Mouse (Mus musculus): Measurements from ENCODE around the gene Tmtc1. TPM values are rescaled to one million over a fixed set of nuclear protein-coding genes. Genes with fewer than 3 reads are reported as not detected.

Tmtc1 gene
- polyA plus RNA-seq (2021): 1.0 TPM

DNA sequence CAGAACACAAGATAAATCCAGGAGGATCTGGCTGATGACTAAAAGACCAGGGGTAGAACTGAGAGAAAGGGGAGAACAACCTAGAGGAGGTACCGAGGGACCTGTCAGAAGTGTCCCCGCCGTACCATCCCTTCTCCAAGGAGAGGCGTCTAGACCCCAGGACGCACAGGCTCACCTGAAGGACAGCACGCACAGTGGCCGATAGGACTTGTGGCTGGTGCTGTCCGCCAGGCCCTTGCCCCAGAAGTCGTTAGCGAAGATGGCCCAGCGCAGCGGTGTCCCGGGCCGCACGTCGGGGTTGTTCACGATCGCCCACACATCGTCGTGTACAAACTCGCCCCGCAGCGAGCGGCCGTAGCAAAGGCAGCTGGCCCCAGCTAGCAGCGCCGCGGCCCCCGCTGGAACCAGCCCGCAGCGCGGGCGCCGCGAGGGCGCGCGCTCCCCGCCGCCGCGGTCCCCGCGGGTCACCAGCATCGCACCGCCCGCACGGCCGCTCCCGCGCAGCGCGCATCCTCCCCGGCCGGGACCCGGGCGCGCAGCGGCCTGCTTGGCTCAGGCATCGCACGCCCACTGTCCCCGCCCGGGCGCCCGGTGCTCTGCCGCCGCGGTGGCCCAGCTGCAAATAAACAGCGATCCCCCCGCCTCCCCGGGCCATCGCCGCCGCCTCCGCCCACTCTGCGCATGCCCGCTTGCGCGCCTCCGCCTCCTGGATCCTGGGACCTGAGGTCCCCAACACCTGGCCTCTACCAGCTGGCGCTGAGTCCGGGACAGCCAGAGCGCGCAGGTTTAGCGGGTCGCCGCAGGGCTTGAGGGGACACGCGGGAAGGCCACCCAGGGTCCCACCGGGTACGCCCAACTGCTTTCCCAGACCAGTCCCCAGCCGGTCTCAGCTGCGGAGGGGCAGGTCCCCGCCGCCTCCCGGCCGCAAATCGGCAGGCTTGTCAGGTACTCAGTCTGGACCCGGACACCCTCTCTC is at the start of gene Tmtc1:
TSS of gene Tmtc1 (minus strand) at position 664 of the 976 bp plus-strand sequence.
- DNase-seq (ENCODE audit: low read depth, low spot score): no peak
- CTCF ChIA-PET: interaction anchor here (1.1 kb wide), 1 partner anchor 198 kb away, joined by 3 read pairs; no protein-coding TSS in a partner anchor
- H3K27me3 ChIP-seq: peaks cover 21% of the 10 kb centered on the region
- ATAC-seq: peak; percentile 35
- POLR2A ChIA-PET: no interaction called here
- no peak for TF ChIP-seq CTCF (IDR thresholded peaks at IDR 0.05)
- in situ Hi-C loops (cut with MboI; ENCODE audit: low pct_unique_long_range_greater_than_20kb): no loop called here

DNA sequence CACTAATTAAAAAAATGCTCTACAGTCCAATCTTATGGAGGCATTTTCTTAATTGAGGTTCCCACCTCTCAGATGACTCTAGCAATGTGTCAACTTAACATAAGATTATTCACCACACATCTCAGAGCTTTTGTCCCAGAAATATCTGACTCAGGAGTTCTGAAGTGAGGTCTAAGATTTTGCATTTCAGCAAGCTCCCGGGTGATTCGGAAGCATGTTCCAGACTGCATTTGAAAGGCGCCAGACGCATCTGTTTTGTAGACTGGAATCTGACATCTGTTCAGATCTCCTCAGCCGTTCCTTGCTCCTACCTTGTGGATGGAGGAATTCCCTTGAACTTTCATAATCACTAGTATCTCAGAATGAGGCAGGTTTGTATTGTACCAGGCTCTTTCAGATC is 47.7 kb upstream of the Tmtc1 start:
- no peaks in the 10 kb centered on the region for H3K27me3 ChIP-seq
- ChIA-PET CTCF (no interaction called here), POLR2A (no interaction called here)
- TF ChIP-seq CTCF (IDR thresholded peaks at IDR 0.05): no peak
- in situ Hi-C loops (cut with MboI; ENCODE audit: low pct_unique_long_range_greater_than_20kb): no loop called here
- ATAC-seq: no peak
- DNase-seq (ENCODE audit: low read depth, low spot score): no peak

DNA sequence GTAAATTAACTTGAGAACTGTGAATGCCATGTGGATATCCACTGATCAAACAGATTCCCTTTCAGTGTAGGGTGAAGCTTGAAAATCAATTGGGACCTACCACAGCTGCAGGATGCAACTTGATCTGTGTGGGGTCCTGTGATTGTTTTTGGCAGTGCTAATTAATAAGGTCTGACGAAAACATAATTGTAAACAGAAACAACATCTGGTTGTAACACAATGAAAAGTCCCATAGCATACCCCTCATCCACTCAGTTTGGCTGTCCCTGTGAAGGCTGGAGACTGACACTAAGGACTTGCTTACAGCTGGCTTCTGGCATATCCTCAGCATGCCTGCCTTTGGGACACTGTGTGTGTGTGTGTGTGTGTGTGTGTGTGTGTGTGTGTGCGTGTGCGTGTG is 42.6 kb upstream of the Tmtc1 start:
- ChIA-PET POLR2A (no interaction called here), CTCF (interaction anchor here (1.3 to 1.6 kb wide), 2 partner anchors 9 to 20 kb away, joined by 3 to 4 read pairs; no protein-coding TSS in a partner anchor)
- ATAC-seq (no peak), DNase-seq (ENCODE audit: low read depth, low spot score) (no peak)
- no peak for TF ChIP-seq CTCF (IDR thresholded peaks at IDR 0.05)
- in situ Hi-C loops (cut with MboI; ENCODE audit: low pct_unique_long_range_greater_than_20kb): no loop called here
- H3K27me3 ChIP-seq: no peaks in the 10 kb centered on the region

DNA sequence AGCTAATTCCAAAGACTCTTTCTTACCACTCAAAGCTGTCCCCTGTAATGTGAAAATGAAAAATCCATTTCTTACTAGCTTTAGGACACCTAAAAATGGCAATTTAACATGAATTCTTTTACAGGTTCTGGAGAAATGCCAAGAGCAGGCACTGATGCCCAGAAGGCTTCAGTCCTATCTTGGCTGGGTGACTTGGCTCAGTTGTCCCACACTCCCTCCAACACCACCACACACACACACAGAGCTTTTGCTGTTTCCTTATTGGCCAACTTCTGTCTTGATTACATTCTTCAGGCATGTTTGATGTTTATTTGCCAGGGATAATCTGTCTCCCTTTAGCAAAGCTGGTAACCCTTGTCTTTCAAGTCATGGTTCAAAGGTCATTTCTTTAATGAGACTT is 37.7 kb upstream of the Tmtc1 start:
- ATAC-seq (no peak), DNase-seq (ENCODE audit: low read depth, low spot score) (no peak)
- no peak for TF ChIP-seq CTCF (IDR thresholded peaks at IDR 0.05)
- CTCF ChIA-PET: interaction anchor here (1.3 to 1.7 kb wide), 3 partner anchors 10 to 24 kb away, joined by 4 to 5 read pairs (median 4); no protein-coding TSS in a partner anchor
- POLR2A ChIA-PET: no interaction called here
- H3K27me3 ChIP-seq: no peaks in the 10 kb centered on the region
- in situ Hi-C loops (cut with MboI; ENCODE audit: low pct_unique_long_range_greater_than_20kb): no loop called here

DNA sequence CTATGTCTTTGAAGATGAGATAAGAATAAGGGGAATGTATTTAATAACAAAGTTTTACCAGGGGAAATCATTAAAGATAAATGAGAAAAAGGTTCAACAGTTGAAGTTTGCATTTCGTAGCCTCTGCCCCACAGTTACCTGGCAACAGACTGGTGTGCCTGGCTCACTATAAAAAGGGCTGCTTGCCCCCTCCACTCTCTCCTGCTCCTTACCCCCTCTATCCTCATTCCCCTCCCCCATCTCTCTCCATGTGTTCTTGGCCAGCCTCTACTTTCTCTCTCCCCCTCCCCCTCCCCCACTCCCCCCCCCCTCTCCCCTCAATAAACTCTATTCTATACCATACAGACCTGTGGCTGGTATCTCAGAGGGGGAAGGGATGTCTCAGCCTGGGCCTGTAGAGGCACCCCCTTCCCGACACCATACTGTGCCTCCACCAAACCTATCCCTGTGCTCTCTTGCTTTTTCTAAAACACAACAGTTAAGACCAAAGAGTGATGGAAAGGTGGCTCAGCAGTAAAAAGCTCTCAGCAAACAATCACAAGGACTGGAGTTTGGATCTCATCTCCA is 35.6 kb upstream of the Tmtc1 start:
- ChIA-PET POLR2A (no interaction called here), CTCF (no interaction called here)
- in situ Hi-C loops (cut with MboI; ENCODE audit: low pct_unique_long_range_greater_than_20kb): no loop called here
- DNase-seq (ENCODE audit: low read depth, low spot score) (no peak), ATAC-seq (no peak)
- TF ChIP-seq CTCF (IDR thresholded peaks at IDR 0.05): no peak
- peaks cover 9% of the 10 kb centered on the region for H3K27me3 ChIP-seq

DNA sequence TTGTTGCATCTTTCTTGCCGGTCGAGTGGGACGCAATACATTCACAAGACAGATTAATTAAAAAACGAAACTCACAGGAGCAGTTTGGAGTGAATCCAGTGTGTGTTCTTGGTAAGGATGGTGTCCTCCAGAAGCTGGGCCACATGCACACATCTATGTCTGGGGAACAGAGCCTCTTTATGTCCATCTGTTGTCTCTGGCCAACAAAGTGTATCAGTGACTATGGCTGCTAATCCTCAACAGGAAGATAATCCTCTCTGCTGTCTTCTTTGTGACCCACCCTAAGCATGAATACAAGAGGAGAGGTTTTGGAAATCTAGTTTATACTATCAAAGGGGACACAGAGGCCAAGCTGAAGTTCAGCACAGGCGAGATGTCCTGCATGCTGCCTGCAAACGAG is 34.2 kb upstream of the Tmtc1 start:
- in situ Hi-C loops (cut with MboI; ENCODE audit: low pct_unique_long_range_greater_than_20kb): no loop called here
- DNase-seq (ENCODE audit: low read depth, low spot score) (no peak), ATAC-seq (no peak)
- H3K27me3 ChIP-seq: peaks cover 10% of the 10 kb centered on the region
- ChIA-PET POLR2A (interaction anchor here (0.6 kb wide), 1 partner anchor 10 kb away, joined by 4 read pairs; no protein-coding TSS in a partner anchor), CTCF (interaction anchor here (1.1 kb wide), 1 partner anchor 9 kb away, joined by 4 read pairs; no protein-coding TSS in a partner anchor)
- TF ChIP-seq CTCF (IDR thresholded peaks at IDR 0.05): no peak

DNA sequence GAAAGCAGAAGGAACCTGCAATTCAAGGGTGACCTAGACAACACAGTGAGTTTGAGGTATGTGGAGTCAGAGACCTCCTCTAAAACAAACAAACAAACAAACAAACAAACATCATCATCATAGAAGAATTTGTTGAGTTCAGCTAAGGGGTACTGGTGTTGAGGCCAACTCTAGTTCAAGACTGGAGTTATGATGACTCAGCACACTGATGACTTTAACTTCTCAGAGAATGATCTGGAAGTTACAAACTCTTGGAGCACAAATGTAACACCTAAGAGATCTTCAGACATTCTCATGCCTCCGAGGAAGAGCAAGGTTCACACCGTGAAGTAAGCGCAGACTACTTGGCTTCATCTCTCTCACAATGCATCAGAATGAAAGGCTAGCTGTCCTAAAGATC is 28.1 kb upstream of the Tmtc1 start:
- ATAC-seq: no peak
- in situ Hi-C loops (cut with MboI; ENCODE audit: low pct_unique_long_range_greater_than_20kb): no loop called here
- CTCF ChIA-PET: interaction anchor here (1.7 to 1.8 kb wide), 2 partner anchors 9 to 12 kb away, joined by 3 to 5 read pairs; no protein-coding TSS in a partner anchor
- H3K27me3 ChIP-seq: peaks cover 10% of the 10 kb centered on the region
- TF ChIP-seq CTCF (IDR thresholded peaks at IDR 0.05): no peak
- DNase-seq (ENCODE audit: low read depth, low spot score): no peak
- POLR2A ChIA-PET: no interaction called here

DNA sequence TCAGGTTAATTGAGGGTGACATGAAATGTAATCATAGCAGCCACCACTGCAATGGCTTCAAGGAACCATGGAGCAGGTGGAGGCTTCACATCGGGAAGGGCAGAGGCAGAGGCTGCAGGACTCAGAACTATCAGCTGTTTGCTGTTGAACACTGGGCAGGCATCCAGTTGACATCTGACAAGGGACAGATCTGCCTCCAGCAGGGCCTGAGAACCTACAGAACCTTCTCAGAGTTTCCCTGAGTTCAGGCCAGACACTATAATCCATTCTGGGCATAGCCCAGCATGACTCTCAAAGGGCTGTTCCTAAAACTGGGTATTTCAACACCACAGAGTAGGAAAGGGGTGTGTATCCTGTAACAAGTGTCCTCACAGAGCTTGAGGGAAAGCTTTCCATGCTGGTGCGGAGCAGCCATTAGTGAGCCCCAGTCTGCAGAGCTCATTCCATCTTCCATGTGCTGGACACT is 23.8 kb upstream of the Tmtc1 start:
- no peaks in the 10 kb centered on the region for H3K27me3 ChIP-seq
- ChIA-PET POLR2A (no interaction called here), CTCF (interaction anchor here (1.2 kb wide), 1 partner anchor 17 kb away, joined by 3 read pairs; no protein-coding TSS in a partner anchor)
- DNase-seq (ENCODE audit: low read depth, low spot score) (no peak), ATAC-seq (no peak)
- in situ Hi-C loops (cut with MboI; ENCODE audit: low pct_unique_long_range_greater_than_20kb): no loop called here
- TF ChIP-seq CTCF (IDR thresholded peaks at IDR 0.05): no peak

DNA sequence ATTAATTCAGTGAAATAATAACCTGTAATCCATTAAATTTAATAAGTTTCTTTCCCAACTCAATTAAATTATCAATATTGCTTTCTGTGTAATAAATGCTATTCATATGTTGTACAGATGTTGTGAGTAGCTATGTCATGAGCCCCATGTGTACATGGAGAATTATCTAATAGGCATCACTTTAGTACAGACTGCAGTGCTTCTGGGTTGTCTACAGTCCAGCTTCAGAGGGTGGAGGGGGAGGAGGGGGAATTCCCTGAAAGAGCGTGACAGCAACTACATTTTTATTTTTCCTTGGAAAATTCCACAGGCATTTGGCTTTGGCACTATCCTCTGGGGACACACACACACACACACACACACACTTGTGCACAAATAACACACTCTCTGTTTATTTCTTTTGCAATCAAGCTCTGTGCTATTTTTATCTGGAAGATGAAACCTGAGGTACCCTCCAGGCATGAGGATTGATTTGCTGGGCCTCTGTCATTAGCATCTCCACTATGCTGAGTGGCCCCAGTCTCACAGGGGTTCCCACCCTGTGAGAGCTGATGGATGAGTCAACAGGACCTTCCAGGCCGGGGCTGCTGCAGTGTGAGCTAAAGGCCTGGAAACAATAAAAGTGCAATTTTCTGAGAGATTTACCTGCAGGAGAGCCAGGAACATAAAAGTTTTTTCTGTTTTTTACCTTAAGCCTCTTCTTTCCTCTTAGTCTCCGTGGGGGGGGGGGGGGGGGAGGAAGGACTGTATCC is 23.2 kb upstream of the Tmtc1 start:
- DNase-seq (ENCODE audit: low read depth, low spot score) (no peak), ATAC-seq (no peak)
- in situ Hi-C loops (cut with MboI; ENCODE audit: low pct_unique_long_range_greater_than_20kb): no loop called here
- TF ChIP-seq CTCF (IDR thresholded peaks at IDR 0.05): no peak
- ChIA-PET CTCF (interaction anchor here (1.2 kb wide), 1 partner anchor 17 kb away, joined by 3 read pairs; no protein-coding TSS in a partner anchor), POLR2A (no interaction called here)
- H3K27me3 ChIP-seq: no peaks in the 10 kb centered on the region

DNA sequence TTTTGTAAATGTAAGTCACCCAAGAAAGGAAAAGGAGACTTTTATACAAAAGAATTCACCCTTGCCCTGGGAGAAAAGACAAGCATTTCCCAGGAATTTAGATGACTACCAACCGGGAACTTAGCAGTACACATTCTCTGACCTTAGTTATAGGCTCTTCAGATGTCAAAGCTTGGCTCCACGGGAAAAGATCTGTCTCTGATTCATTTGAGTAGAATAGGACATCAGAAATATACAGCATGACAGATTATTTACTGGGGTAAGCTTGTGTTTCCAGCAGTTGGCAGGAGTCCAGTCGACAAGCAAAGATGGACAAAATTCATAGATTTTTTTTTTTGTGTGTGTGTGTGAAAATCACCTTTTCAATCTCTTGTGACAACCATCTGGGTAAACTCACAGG is 15.4 kb upstream of the Tmtc1 start:
- ChIA-PET POLR2A (no interaction called here), CTCF (interaction anchor here (0.8 to 1.5 kb wide), 2 partner anchors 17 to 21 kb away, joined by 3 read pairs; no protein-coding TSS in a partner anchor)
- in situ Hi-C loops (cut with MboI; ENCODE audit: low pct_unique_long_range_greater_than_20kb): no loop called here
- DNase-seq (ENCODE audit: low read depth, low spot score) (no peak), ATAC-seq (no peak)
- no peak for TF ChIP-seq CTCF (IDR thresholded peaks at IDR 0.05)
- H3K27me3 ChIP-seq: no peaks in the 10 kb centered on the region

Measured in Patski (cell line).